Mouse (Mus musculus) spleen, adult 2 months (tissue): Measurements from ENCODE around the gene Plin5. TPM values are rescaled to one million over a fixed set of nuclear protein-coding genes. Genes with fewer than 3 reads are reported as not detected.
A peak's percentile ranks its signal among the peaks of the same experiment; 100 is the strongest.
"Not testable (repeated sequence)": the region's sequence is repeated elsewhere in the genome, so short reads cannot be mapped to it uniquely, and the experiment has no call there.

ENCODE experiments used
- DNase-seq, 2 experiments: peaks; one replicate each; pipeline versions ENCODE4 v3.0.0 to v3.0.0-alpha.2; 2012 to 2021; ENCODE audit warnings: low spot score in 2 of 2, low read depth in 1 of 2
- H3K27ac ChIP-seq: fragments of 200-500 bp; 2 replicates; pipeline ENCODE4 v1.5.1; 2012; ENCODE audit warnings: low read length, inconsistent platforms; ENCODE audit not compliant: insufficient read depth
- H3K27me3 ChIP-seq: fragments of 200-500 bp; 2 replicates; pipeline ENCODE4 v1.6.1; 2012; ENCODE audit warnings: mild to moderate bottlenecking, moderate library complexity, low read length, inconsistent platforms; ENCODE audit not compliant: control insufficient read depth, insufficient read depth
- H3K36me3 ChIP-seq: fragments of 200-500 bp; 2 replicates; pipeline ENCODE4 v1.6.1; 2012; ENCODE audit warnings: mild to moderate bottlenecking, low read length, inconsistent platforms; ENCODE audit not compliant: control insufficient read depth, insufficient read depth
- H3K4me1 ChIP-seq: fragments of 200-500 bp; 2 replicates; pipeline ENCODE4 v1.6.1; 2011; ENCODE audit warnings: inconsistent platforms; ENCODE audit not compliant: control insufficient read depth, insufficient read depth, insufficient read length
- H3K4me3 ChIP-seq: fragments of 200-500 bp; 2 replicates; pipeline ENCODE4 v1.5.1; 2011; ENCODE audit warnings: mild to moderate bottlenecking, inconsistent platforms; ENCODE audit not compliant: insufficient read depth, insufficient read length; ENCODE audit errors: extremely low read depth
- CTCF ChIP-seq: fragments of 200-500 bp; IDR thresholded peaks from 2 replicates; pipeline ENCODE4 v1.5.1; 2011; ENCODE audit warnings: mild to moderate bottlenecking, inconsistent platforms; ENCODE audit not compliant: insufficient read depth, insufficient read length, insufficient replicate concordance; ENCODE audit errors: extremely low read depth
- POLR2A ChIP-seq: fragments of 200-500 bp; IDR thresholded peaks from 2 replicates; pipeline ENCODE4 v1.6.1; 2011; ENCODE audit warnings: low read depth, low read length, inconsistent platforms
- WGBS: fragments of 180-500 bp; shearing (Covaris S2); methylation state at CpG from one replicate; pipeline ENCODE4 v1.1.7; 2018; 5-methylcytosine and 5-hydroxymethylcytosine counted together
- polyA plus RNA-seq: library from polyadenylated mRNA; depleted of rRNA; stranded (reverse); fragments of >200 nt; gene quantifications from 2 replicates; pipeline ENCODE4 v1.2.3, GENCODE M21; 2012; rRNA removed

The Plin5 gene
- polyA plus RNA-seq, 1 experiment = 0.30 TPM

DNA sequence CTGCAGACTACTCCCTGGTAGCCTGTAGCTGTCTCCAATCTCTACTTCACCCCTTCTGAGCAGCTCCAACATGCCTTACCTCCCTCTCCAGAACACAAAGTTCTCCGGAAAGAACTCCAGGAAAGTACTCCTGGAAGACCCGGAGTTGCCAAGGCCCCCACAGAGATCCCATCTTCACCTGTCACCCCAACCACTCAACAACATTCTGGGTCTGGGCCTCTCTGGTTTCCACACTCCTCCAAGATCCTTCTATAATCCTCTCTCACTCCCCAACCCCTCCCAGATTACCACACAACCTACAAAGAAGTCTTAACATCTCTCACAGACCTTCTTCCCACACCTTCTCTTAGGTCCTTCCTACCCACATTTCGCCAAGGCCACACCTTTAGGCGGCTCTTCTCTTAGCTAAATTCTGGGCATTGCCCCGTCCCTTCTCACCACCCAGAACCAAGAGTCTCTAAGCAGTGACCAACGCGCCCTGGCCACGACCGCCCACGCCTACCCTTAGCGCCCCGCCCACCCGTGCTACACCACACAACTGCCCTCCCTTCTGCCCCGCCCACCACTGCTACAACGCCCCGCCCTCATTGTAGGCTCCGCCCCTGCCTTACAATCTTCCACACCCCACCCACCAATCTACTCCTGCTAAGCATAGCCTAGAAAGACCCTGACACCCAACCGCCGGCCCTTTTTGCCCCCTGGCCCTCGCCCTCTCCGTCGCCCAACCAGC is 43.1 kb downstream of the Plin5 start:
- peaks cover 4% of the 10 kb centered on the region for H3K4me1 ChIP-seq
- H3K36me3 ChIP-seq = peaks cover 28% of the 10 kb centered on the region
- H3K27ac ChIP-seq = peak overlapping the region; percentile 96
- H3K27me3 ChIP-seq = no peaks in the 10 kb centered on the region
- TF ChIP-seq CTCF = no peak
- no peak for TF ChIP-seq POLR2A
- peak; percentile 70 to 75 for DNase-seq
- peak overlapping the region; percentile 77 for H3K4me3 ChIP-seq
- 9% methylated on average over 22 of the region's 22 CpGs for WGBS

DNA sequence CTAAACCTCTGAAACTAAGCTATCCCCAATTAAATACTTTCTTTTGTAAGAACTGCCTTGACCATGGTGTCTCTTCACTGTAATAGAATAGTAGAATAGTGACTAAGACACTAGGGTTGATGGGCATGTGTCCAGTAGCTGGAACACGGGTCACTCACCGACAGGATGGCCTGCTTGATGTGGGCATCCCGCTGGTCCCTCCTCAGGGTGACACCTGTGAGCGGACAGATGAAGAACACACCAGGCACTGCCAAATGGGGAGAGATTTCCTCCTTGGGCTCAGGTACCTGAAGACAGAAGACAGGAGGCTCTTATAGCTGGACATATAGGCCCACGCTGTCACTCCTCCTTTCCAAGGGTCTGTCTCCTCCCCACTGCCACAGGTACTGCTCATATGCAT is 45.2 kb downstream of the Plin5 start:
- H3K4me1 ChIP-seq = peaks cover 4% of the 10 kb centered on the region
- H3K27ac ChIP-seq = no peak overlapping the region
- no peaks in the 10 kb centered on the region for H3K27me3 ChIP-seq
- WGBS = 94% methylated on average over 5 of the region's 5 CpGs
- H3K36me3 ChIP-seq = peaks cover 41% of the 10 kb centered on the region
- no peak for DNase-seq
- TF ChIP-seq CTCF (no peak), POLR2A (no peak)
- H3K4me3 ChIP-seq = no peak overlapping the region

- no peak for TF ChIP-seq POLR2A
- no peak for TF ChIP-seq CTCF
- H3K4me1 ChIP-seq = peaks cover 4% of the 10 kb centered on the region
- no peaks in the 10 kb centered on the region for H3K27me3 ChIP-seq
- peaks cover 43% of the 10 kb centered on the region for H3K36me3 ChIP-seq
- no peak overlapping the region for H3K4me3 ChIP-seq
- no peak for DNase-seq
- no peak overlapping the region for H3K27ac ChIP-seq
Measured at GRCm38 (mm10) chr17:56071126-56071525, 46.3 kb downstream of the Plin5 start.

- Histone ChIP-seq H3K4me3 (no peak overlapping the region), H3K27me3 (no peaks in the 10 kb centered on the region), H3K27ac (no peak overlapping the region), H3K4me1 (no peaks in the 10 kb centered on the region), H3K36me3 (peaks cover 43% of the 10 kb centered on the region)
- no peak for TF ChIP-seq CTCF
- DNase-seq = no peak
- WGBS = 96% methylated on average over 14 of the region's 14 CpGs
Measured at GRCm38 (mm10) chr17:56069066-56069465, 48.3 kb downstream of the Plin5 start.

DNA sequence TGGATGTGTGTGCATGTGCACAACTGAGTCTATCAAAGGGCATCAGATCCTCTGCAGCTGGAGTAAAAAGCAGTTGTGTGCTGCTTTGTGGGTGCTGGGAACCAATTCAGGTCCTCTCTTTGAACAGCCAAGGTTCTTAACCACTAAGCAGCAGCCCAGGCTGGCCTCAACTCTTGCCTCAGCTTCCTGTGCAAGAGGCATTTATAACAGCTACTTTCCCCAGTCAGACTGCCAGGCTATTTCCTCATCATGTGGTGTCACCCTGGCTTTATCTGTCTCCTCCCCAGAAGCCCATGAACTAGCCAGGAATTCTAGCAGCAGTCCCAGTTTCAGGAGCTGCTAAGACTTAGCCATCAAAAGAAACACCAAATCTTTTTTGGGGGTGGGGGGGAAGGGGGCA is 50.9 kb downstream of the Plin5 start:
- H3K36me3 ChIP-seq = peaks cover 37% of the 10 kb centered on the region
- no peak for DNase-seq
- no peak for TF ChIP-seq CTCF
- TF ChIP-seq POLR2A = no peak
- H3K4me3 ChIP-seq = no peak overlapping the region
- no peaks in the 10 kb centered on the region for H3K4me1 ChIP-seq
- no peaks in the 10 kb centered on the region for H3K27me3 ChIP-seq
- H3K27ac ChIP-seq = no peak overlapping the region

DNA sequence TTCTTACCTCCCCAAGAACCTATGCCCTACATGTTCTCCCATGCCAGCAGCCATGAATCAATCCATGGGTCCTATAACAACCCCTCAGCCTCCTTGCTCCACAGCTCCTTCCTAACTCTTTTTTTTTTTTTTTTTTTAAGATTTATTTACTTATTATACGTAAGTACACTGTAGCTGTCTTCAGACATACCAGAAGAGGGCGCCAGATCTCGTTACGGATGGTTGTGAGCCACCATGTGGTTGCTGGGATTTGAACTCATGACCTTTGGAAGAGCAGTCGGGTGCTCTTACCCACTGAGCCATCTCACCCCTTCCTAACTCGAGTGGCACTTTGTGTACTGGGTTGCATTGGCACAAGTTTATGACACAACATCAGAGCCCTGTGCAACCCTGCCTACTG is 51.7 kb downstream of the Plin5 start:
- H3K4me1 ChIP-seq, H3K27ac ChIP-seq, DNase-seq, H3K27me3 ChIP-seq, H3K4me3 ChIP-seq: not testable (repeated sequence)
- H3K36me3 ChIP-seq = peaks cover 30% of the 10 kb centered on the region
- WGBS = 90% methylated on average over 6 of the region's 6 CpGs

DNA sequence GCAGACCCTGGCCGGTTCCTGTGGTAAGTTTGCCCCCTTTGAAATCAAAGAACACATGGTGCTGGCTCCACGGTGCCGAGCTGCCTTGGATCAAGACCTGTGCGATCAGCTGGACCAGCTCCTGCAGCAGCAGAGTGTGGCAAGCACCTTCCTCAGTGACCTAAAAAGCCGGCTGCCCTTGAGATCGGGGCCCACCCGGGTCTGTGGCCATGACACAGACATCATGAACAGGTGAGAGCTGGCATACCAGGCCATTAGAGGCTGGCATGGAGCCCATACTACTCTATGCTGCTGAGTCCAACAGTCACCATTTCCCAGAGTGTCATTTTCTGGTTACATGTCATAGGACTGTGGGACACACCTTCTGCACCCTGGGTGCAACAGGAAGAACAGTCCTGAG is 55.3 kb downstream of the Plin5 start:
- Histone ChIP-seq H3K27ac (no peak overlapping the region), H3K27me3 (no peaks in the 10 kb centered on the region), H3K36me3 (peaks cover 8% of the 10 kb centered on the region), H3K4me1 (no peaks in the 10 kb centered on the region), H3K4me3 (no peak overlapping the region)
- WGBS = 91% methylated on average over 7 of the region's 7 CpGs
- TF ChIP-seq CTCF = no peak
- no peak for TF ChIP-seq POLR2A
- no peak for DNase-seq

Other genes starting within 250 kb of the Plin5 start
- gene Zfp119a, start 238.7 kb downstream of the Plin5 start, polyA plus RNA-seq = 0.18 and 0.33 TPM in 2 replicates
- gene Zfp959, start 225.5 kb downstream of the Plin5 start, polyA plus RNA-seq = 0.88 and 0.96 TPM in 2 replicates
- gene Zfp119b, start 168.1 kb downstream of the Plin5 start, polyA plus RNA-seq = 0.25 and 0.27 TPM in 2 replicates
- gene Ebi3, start 165.0 kb downstream of the Plin5 start, polyA plus RNA-seq = 36.3 and 44.8 TPM in 2 replicates
- gene Yju2, start 158.5 kb downstream of the Plin5 start, polyA plus RNA-seq = 8.2 and 10.5 TPM in 2 replicates
- 1.9 and 2.2 TPM in 2 replicates for gene Shd, start 147.1 kb downstream of the Plin5 start, polyA plus RNA-seq
- gene Fsd1, start 131.1 kb downstream of the Plin5 start, polyA plus RNA-seq = 0.06 and 0.07 TPM in 2 replicates
- gene Stap2, start 112.0 kb downstream of the Plin5 start, polyA plus RNA-seq = 9.1 and 12.0 TPM in 2 replicates
- 76.7 and 135 TPM in 2 replicates for gene Mpnd, start 111.9 kb downstream of the Plin5 start, polyA plus RNA-seq
- gene Sh3gl1, start 81.0 kb downstream of the Plin5 start, polyA plus RNA-seq = 72.3 and 80.8 TPM in 2 replicates
- gene Chaf1a, start 77.2 kb downstream of the Plin5 start, polyA plus RNA-seq = 2.8 and 4.3 TPM in 2 replicates
- 45.3 and 56.4 TPM in 2 replicates for gene Ubxn6, start 42.6 kb downstream of the Plin5 start, polyA plus RNA-seq
- 42.3 and 52.3 TPM in 2 replicates for gene Hdgfl2, start 38.0 kb downstream of the Plin5 start, polyA plus RNA-seq
- 2.3 and 3.0 TPM in 2 replicates for gene Plin4, start 7.8 kb downstream of the Plin5 start, polyA plus RNA-seq
- gene Lrg1, start 4.4 kb upstream of the Plin5 start, polyA plus RNA-seq = 56.0 and 79.2 TPM in 2 replicates
- gene Sema6b, start 22.7 kb upstream of the Plin5 start, polyA plus RNA-seq = 9.1 and 11.8 TPM in 2 replicates
- gene Tnfaip8l1, start 44.9 kb upstream of the Plin5 start, polyA plus RNA-seq = 6.6 and 7.3 TPM in 2 replicates
- gene Mydgf, start 66.3 kb upstream of the Plin5 start, polyA plus RNA-seq = 27.5 and 36.4 TPM in 2 replicates
- gene Dpp9, start 101.3 kb upstream of the Plin5 start, polyA plus RNA-seq = 34.4 and 46.4 TPM in 2 replicates
- 21.1 and 29.0 TPM in 2 replicates for gene Fem1a, start 139.2 kb upstream of the Plin5 start, polyA plus RNA-seq
- gene Ticam1, start 159.2 kb upstream of the Plin5 start, polyA plus RNA-seq = 20.5 and 21.6 TPM in 2 replicates
- gene Plin3, start 175.3 kb upstream of the Plin5 start, polyA plus RNA-seq = 13.4 and 17.3 TPM in 2 replicates
- gene Arrdc5, start 182.7 kb upstream of the Plin5 start, polyA plus RNA-seq = 0.12 TPM in 1 of 2 replicates, not detected in the other
- gene Uhrf1, start 185.7 kb upstream of the Plin5 start, polyA plus RNA-seq = 16.5 and 23.9 TPM in 2 replicates
- 37.1 and 46.7 TPM in 2 replicates for gene Kdm4b, start 208.5 kb upstream of the Plin5 start, polyA plus RNA-seq